Mouse (Mus musculus) midbrain, embryonic 14.5 days (tissue): ENCODE results near the gene Dnajb2. TPM values are rescaled to one million over a fixed set of nuclear protein-coding genes. Genes with fewer than 3 reads are reported as not detected.

Source experiments
- ATAC-seq: fragments of 200-750 bp; cut with Nextera tagmentation; 2 replicates; pipeline ENCODE4 v1.8.0; 2017; ENCODE audit warnings: moderate number of reproducible peaks, moderate library complexity; ENCODE audit not compliant: low FRiP score, low TSS enrichment
- DNase-seq: peaks from one replicate; pipeline ENCODE4 v3.0.0-alpha.2; 2015
- H3K27ac ChIP-seq: fragments of 300-500 bp; sonication (generic); replicated peaks from 2 replicates; pipeline ENCODE4 v1.5.1; 2014; ENCODE audit warnings: mild to moderate bottlenecking, low read depth, low read length, moderate library complexity
- H3K27me3 ChIP-seq: fragments of 300-500 bp; sonication (generic); 2 replicates; pipeline ENCODE4 v1.6.1; 2014; ENCODE audit warnings: low read length, control low read depth, mixed read lengths; ENCODE audit not compliant: control insufficient read depth, insufficient read depth
- H3K36me3 ChIP-seq: fragments of 300-500 bp; sonication (generic); 2 replicates; pipeline ENCODE4 v1.6.1; 2014; ENCODE audit warnings: low read length, control low read depth; ENCODE audit not compliant: control insufficient read depth, insufficient read depth
- H3K4me1 ChIP-seq: fragments of 300-500 bp; sonication (generic); 2 replicates; pipeline ENCODE4 v1.6.1; 2014; ENCODE audit warnings: mild to moderate bottlenecking, antibody characterized with exemption, low read length, control low read depth; ENCODE audit not compliant: control insufficient read depth, insufficient read depth
- H3K4me2 ChIP-seq: fragments of 300-500 bp; sonication (generic); 2 replicates; pipeline ENCODE4 v1.6.1; 2014; ENCODE audit warnings: mild to moderate bottlenecking, low read length, moderate library complexity
- H3K4me3 ChIP-seq: fragments of 300-500 bp; sonication (generic); replicated peaks from 2 replicates; pipeline ENCODE4 v1.5.1; 2014; ENCODE audit warnings: low read depth, low read length
- H3K9ac ChIP-seq: fragments of 300-500 bp; sonication (generic); replicated peaks from 2 replicates; pipeline ENCODE4 v1.6.1; 2014; ENCODE audit warnings: mild to moderate bottlenecking, low read length, moderate library complexity
- H3K9me3 ChIP-seq: fragments of 300-500 bp; sonication (generic); 2 replicates; pipeline ENCODE4 v1.6.1; 2016; ENCODE audit warnings: low read length, control low read depth, mixed read lengths; ENCODE audit not compliant: control insufficient read depth
- WGBS: fragments of 180-500 bp; shearing (Covaris S2); extraction: QIAGEN DNeasy Blood & Tissue Kit; methylation state at CpG from one replicate; pipeline ENCODE4 v1.1.7; 2014; 5-methylcytosine and 5-hydroxymethylcytosine counted together
- polyA plus RNA-seq: library from polyadenylated mRNA; unstranded; fragments of >200 nt; fragmentation: Nextera tagmentation; extraction: Ambion mirVana; gene quantifications from 2 replicates; pipeline ENCODE4 v1.2.1, GENCODE M21; 2014

The Dnajb2 gene
- polyA plus RNA-seq, 1 experiment from 2014 or later, result 29.5 TPM

- 4% methylated on average over 23 of the region's 23 CpGs for WGBS
- peak overlapping the region; percentile 67 for H3K27ac ChIP-seq
- no peaks in the 10 kb centered on the region for H3K27me3 ChIP-seq
- DNase-seq, result peak; percentile 69
- H3K36me3 ChIP-seq, result no peaks in the 10 kb centered on the region
- H3K4me3 ChIP-seq, result peak overlapping the region; percentile 44
- 0 out of 2 replicates have a peak, but pooled peaks have one; percentile 27 for ATAC-seq
- H3K9ac ChIP-seq, result peak overlapping the region; percentile 54
- peak overlapping the region; percentile 55 for H3K4me2 ChIP-seq
- H3K9me3 ChIP-seq, result no peaks in the 10 kb centered on the region
- H3K4me1 ChIP-seq, result no peaks in the 10 kb centered on the region
Observed at GRCm38 (mm10) chr1:75277195-75278188, 41.3 kb downstream of the Dnajb2 start.

- Histone ChIP-seq H3K4me2 (peak within 1 kb of the TSS; percentile 55), H3K36me3 (no peaks in the 10 kb centered on the region), H3K9me3 (no peaks in the 10 kb centered on the region), H3K4me1 (no peaks in the 10 kb centered on the region), H3K4me3 (peak within 1 kb of the TSS; percentile 44), H3K27ac (peak within 1 kb of the TSS; percentile 67), H3K27me3 (no peaks in the 10 kb centered on the region), H3K9ac (peak within 1 kb of the TSS; percentile 54)
- ATAC-seq (no peak), DNase-seq (peak; percentile 68)
- 3% methylated on average over 13 of the region's 13 CpGs for WGBS
Observed at GRCm38 (mm10) chr1:75278228-75278627, 42.0 kb downstream of the Dnajb2 start, which contains the start of gene Resp18. TSS of gene Resp18 (minus strand) at chr1:75278415.

- no peaks in the 10 kb centered on the region for H3K27me3 ChIP-seq
- no peak overlapping the region for H3K4me2 ChIP-seq
- no peak for ATAC-seq
- H3K9ac ChIP-seq, result no peak overlapping the region
- H3K9me3 ChIP-seq, result no peaks in the 10 kb centered on the region
- H3K27ac ChIP-seq, result no peak overlapping the region
- peak; percentile 30 for DNase-seq
- no peak overlapping the region for H3K4me3 ChIP-seq
- WGBS, result 73% methylated on average over 5 of the region's 5 CpGs
- 0 out of 2 replicates have a peak, but pooled peaks cover 1% of the 10 kb centered on the region for H3K4me1 ChIP-seq
- no peaks in the 10 kb centered on the region for H3K36me3 ChIP-seq
Observed at GRCm38 (mm10) chr1:75283017-75283416, 46.8 kb downstream of the Dnajb2 start.

GRCm38 (mm10) chr1:75284911-75285310 is 48.7 kb downstream of the Dnajb2 start:
- Histone ChIP-seq H3K4me1 (peaks cover 20% of the 10 kb centered on the region), H3K36me3 (no peaks in the 10 kb centered on the region), H3K4me3 (no peak overlapping the region), H3K4me2 (no peak overlapping the region), H3K27me3 (no peaks in the 10 kb centered on the region), H3K27ac (no peak overlapping the region), H3K9ac (no peak overlapping the region), H3K9me3 (no peaks in the 10 kb centered on the region)
- DNase-seq (no peak), ATAC-seq (no peak)
- WGBS, result 88% methylated on average over 7 of the region's 7 CpGs

GRCm38 (mm10) chr1:75289376-75289775 is 53.2 kb downstream of the Dnajb2 start:
- no peaks in the 10 kb centered on the region for H3K36me3 ChIP-seq
- ATAC-seq (peak; percentile 90), DNase-seq (peak; percentile 89)
- H3K27ac ChIP-seq, result peak overlapping the region; percentile 92
- H3K4me2 ChIP-seq, result peak overlapping the region; percentile 37
- peaks cover 26% of the 10 kb centered on the region for H3K4me1 ChIP-seq
- 0 out of 2 replicates have a peak overlapping the region, but pooled peaks have one; percentile 16 for H3K9ac ChIP-seq
- no peak overlapping the region for H3K4me3 ChIP-seq
- no peaks in the 10 kb centered on the region for H3K27me3 ChIP-seq
- H3K9me3 ChIP-seq, result no peaks in the 10 kb centered on the region
- WGBS, result 2% methylated on average over 7 of the region's 7 CpGs

GRCm38 (mm10) chr1:75289888-75290431 is 53.8 kb downstream of the Dnajb2 start:
- Histone ChIP-seq H3K27ac (peak overlapping the region; percentile 92), H3K36me3 (no peaks in the 10 kb centered on the region), H3K27me3 (no peaks in the 10 kb centered on the region), H3K4me3 (no peak overlapping the region), H3K4me2 (peak overlapping the region; percentile 37), H3K9me3 (no peaks in the 10 kb centered on the region), H3K4me1 (peaks cover 26% of the 10 kb centered on the region), H3K9ac (0 out of 2 replicates have a peak overlapping the region, but pooled peaks have one; percentile 16)
- ATAC-seq, result peak; percentile 35; the same call in 1 of the 2 replicates
- peak; percentile 47 for DNase-seq
- 25% methylated on average over 8 of the region's 8 CpGs for WGBS

GRCm38 (mm10) chr1:75290582-75290981 is 54.4 kb downstream of the Dnajb2 start:
- peak overlapping the region; percentile 92 for H3K27ac ChIP-seq
- DNase-seq (peak; percentile 86), ATAC-seq (peak; percentile 50; the same call in 1 of the 2 replicates)
- H3K9me3 ChIP-seq, result no peaks in the 10 kb centered on the region
- H3K9ac ChIP-seq, result no peak overlapping the region
- H3K27me3 ChIP-seq, result no peaks in the 10 kb centered on the region
- H3K36me3 ChIP-seq, result no peaks in the 10 kb centered on the region
- H3K4me3 ChIP-seq, result no peak overlapping the region
- peaks cover 26% of the 10 kb centered on the region for H3K4me1 ChIP-seq
- no peak overlapping the region for H3K4me2 ChIP-seq

GRCm38 (mm10) chr1:75291321-75291720 is 55.1 kb downstream of the Dnajb2 start:
- H3K9me3 ChIP-seq, result no peaks in the 10 kb centered on the region
- H3K4me3 ChIP-seq, result no peak overlapping the region
- H3K27me3 ChIP-seq, result no peaks in the 10 kb centered on the region
- H3K4me1 ChIP-seq, result peaks cover 26% of the 10 kb centered on the region
- H3K9ac ChIP-seq, result no peak overlapping the region
- DNase-seq (no peak), ATAC-seq (no peak)
- H3K4me2 ChIP-seq, result no peak overlapping the region
- WGBS, result 81% methylated on average over 8 of the region's 8 CpGs
- no peak overlapping the region for H3K27ac ChIP-seq
- H3K36me3 ChIP-seq, result no peaks in the 10 kb centered on the region
